Mouse (Mus musculus) gastrocnemius, postnatal 36 days (tissue): Measurements from ENCODE around the gene Acyp2. TPM values are rescaled to one million over a fixed set of nuclear protein-coding genes. Genes with fewer than 3 reads are reported as not detected.
A peak's percentile ranks its signal among the peaks of the same experiment; 100 is the strongest.

Experiments used
- DNase-seq, 2 experiments: peaks; one replicate each; pipeline ENCODE4 v3.0.0; 2022
- intact Hi-C: fragments of 180-260 bp; cut with DNase I; formaldehyde crosslinking; loops from one replicate; pipeline ENCODE4 v1.15.1; 2025
- total RNA-seq, 2 experiments: library from RNA; stranded (reverse); gene quantifications; 2 replicates each; pipeline ENCODE4 v1.2.3; 2021

The Acyp2 gene
- total RNA-seq, 2 experiments from 2014 or later: 109 to 127 TPM

DNA sequence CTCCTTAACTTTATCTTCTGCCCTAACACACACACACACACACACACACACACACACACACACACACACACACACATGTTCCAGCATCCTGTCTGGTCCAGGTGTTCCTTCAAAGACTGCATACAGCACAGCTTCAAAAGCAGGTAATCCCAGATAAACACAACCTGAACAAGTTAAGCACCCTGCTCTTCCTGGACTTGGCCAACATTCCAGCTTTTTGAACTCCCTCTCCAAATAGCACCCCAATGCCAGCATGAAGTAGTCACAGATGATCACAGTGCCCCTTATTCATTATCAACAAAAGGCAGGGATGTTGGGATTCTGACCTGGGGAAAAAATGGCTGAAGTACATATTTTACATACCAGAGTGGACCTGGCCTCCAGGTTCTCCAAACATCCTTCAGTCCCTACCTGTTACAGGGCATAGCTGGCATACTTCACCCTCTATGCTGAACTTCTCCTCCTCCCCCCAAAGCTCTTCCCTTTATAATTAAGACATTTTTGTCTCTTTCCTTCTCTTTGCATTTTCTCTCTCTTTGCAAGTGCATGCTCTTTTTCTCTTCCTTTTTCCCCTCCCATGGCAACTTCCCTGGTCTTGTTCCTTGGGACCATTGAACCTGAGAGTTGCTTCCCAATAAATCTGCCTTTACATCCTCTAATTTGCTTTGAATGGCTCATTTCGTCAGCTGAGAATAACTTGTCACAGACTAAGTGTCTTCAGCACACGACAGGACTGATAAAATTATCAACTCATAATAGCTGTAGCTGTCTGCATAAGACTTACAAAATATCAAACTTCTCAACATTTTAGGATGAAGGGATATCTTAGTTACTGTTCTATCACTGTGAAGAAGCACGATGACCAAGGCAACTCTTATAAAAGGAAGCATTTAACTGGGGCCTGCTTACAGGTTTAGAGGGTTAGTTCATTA is 41.5 kb downstream of the Acyp2 start:
- intact Hi-C loops: no loop called here
- no peak for DNase-seq

DNA sequence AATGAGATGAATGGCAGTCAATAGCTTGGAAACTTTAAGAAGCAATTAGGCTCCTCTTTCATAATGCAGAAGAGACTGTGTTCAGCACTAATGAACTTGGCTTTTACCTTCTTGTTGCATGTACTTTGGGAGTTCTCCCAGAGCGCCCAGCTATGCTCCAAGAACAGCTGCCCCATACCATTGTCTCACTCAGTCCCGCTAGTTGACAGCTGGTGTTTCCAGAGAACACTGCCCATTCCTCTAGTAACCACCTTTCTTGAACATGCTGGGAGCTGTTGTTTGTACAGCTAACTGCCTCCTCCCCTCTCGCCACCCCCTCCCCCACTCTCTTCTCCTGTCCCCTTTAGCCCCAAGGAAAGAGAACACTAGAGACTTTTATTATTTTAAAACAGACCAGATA is 52.1 kb downstream of the Acyp2 start:
- no peak for DNase-seq
- intact Hi-C loops: no loop called here

DNA sequence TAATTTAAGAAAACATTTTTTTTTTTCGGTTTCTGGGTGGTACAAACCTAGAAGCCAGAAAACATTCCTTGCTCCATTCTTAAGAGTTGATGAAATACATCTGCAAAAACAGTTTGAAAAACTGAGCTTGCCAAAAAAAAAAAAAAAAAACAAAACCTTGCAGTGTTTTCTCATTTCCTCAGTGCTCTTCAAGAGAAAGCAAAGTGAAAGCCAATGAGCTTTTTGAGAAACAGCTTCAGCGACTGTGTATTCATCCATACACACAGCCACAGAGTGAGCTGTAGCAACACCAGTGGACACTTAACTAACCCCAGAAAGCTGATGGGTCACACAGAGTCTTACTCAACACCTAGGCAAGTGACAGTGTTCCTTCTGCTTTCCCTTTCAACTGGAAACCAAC is 69.4 kb downstream of the Acyp2 start:
- intact Hi-C loops: no loop called here
- no peak for DNase-seq

DNA sequence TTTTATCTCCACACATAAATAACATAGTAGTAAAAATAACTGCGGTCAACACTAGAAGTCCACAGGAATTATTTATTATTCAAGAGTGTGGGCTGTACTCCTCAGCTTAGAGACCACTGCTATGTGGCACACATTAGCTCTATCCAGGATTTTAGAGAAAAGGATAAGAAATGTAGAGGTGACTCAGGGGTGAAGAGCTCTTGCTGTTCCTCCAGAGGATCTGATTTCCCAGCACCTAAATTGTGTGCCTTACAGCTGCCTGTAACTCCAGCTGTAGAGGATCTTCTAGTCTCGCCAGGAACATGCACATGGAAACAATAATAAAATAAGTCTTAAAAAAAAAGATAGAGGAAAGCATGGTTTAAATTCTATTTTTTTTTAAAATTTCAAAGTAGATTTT is 70.5 kb downstream of the Acyp2 start:
- intact Hi-C loops: no loop called here
- no peak for DNase-seq

DNA sequence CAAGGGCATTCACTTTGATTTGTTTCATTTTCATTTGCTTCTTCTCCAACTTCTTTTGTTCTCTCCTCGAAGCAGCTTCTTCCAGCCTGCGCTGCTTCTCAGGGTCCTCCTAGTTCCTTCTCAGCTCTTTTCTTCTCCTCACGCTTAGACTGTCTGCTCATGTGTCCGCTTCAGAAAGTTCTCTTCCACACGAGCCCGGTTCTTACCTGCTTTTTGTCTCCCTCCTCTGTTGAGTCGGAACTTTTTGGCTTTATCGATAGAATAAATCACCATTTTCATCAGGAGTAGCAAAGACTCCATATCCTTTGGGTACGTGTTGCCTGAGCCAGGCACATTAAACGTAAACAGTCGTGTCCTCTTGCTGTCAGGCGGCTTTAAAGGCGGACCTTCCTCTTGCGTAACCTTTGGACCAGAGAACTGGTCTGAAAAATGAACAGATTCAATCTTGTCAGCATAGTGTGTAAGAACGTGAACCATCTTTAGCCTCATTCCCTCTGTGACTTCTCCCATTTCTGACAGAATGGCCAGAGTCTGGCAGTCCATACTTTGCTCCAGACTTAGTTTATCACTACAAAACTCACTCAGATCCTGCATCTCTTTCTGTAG is 76.5 kb downstream of the Acyp2 start:
- no peak for DNase-seq
- intact Hi-C loops: no loop called here

DNA sequence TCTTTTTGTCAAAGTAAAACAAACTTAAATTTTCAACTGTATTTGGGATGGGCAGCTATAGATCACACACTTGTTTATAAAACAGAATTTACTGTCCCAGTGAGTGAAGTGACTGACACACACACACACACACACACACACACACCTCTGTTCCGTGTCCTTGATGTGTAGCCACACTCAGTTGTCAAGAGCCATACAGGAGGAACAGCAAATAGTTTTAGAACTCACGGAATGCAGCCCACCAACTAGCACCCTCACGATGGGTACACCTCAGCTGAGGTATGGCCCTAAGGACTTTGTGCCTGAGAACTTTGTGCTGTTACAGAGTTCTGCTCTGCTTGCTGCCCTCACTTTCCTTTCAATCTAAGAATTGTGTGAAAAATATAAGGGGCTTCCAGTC is 78.8 kb downstream of the Acyp2 start:
- intact Hi-C loops: no loop called here

DNA sequence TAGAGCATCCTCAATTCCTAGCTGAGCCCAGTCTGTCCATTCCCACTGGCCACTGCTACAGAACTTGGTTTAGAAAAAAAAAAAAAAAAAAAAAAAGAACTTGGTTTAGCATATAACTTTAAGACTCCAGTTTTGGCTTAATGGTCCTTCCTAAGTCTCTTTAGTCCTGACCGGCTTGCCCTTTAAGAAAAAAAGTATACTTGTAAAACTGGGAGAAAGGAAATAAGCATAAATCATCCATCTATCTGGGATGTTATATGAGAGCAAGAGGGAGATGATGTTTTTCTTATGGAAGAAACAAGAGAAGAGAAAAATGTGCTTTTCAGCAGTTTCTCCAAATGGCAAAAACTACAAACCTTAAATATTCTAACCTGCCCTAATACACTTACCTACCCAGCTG is 89.2 kb downstream of the Acyp2 start:
- intact Hi-C loops: no loop called here

More for the DNA sequence above, 78.8 kb downstream of the Acyp2 start:
- no peak for DNase-seq

DNA sequence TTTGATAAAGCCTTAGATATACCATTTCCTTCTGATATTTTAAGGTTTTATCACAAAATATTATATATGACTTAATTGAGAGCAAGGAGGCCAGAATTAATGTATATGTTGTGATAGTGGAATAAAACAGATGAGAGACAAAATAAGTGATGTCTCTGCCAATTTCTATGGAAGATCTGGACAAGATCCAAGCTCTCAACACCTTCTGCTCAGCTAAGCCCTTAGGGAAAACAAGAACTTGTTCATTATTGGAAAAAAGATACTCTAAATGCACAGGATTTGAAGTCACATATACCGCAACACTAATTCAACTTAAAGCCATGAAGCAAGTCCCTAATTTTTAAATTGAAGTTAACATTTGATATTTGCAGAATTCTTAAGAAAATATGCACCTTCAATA is 96.0 kb downstream of the Acyp2 start:
- intact Hi-C loops: no loop called here
- no peak for DNase-seq

More for the DNA sequence above, 89.2 kb downstream of the Acyp2 start:
- no peak for DNase-seq

DNA sequence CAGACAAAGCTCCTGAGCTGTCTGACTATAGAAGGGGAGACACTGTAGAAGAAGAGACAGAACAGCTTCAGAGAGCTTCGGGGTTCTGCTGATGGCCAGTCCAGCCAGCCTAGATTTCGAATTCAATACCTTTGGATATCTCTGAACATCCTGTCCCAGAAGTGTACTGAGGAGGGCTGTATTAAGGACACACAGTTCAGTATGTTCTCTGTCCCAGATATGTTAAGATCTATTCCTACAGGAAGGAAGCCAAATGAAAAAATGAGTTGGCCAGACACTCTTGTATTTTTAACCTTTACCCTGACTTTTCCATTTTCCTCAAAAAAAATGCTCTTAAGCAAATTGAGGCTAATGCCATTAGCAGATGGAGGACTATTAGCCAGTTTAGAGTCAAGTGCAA is 132.3 kb downstream of the Acyp2 start:
- peak in 1 of 2 experiments; percentile 7 for DNase-seq
- intact Hi-C loops: no loop called here

DNA sequence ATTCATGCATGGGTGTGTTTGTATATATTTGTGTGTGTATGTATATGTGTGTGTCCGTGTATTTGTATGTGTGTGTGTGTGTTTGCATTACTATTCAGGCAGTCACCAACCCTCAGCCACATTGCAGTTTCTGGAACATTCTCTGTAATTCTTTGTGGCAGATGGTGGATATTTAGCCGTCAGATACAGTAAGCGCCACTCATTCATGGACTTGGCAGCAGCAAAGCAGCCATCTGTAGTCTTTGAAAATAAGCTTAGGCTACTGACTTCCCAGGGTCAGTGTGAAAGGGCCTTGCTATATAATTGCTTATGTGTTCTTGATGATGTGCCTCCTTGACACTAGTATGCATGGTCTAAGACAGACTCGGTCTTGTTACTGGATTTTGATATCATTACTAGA is 141.2 kb downstream of the Acyp2 start:
- DNase-seq: no peak
- intact Hi-C loops: no loop called here

DNA sequence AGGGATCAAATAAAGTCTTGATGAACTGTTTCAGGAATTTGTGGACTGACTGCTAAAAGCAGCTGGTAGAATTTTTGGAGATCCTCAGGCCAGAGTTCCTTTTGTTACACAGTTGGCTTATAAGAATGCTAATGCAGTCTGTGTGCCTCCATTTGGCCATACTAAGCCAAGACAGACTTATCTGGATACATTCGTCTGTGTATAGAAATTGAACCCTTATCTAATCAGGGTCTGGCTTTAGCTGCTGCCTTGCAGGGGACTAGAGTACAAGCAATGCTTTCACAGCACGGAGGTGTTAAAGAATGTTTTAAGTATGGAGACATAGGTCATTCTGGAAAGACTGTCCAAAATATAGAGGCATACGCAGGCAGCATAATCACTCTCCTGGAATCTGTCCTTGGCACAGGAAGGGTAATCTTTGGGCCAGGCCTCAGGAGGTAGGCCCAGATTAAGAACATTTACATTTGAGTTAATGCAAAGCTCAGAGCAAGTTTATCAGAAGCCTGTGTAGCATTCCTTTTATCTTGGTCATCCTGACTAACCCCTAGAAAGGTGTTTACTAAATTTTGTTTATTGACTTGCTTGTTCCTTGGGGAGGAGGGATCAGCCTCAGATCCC is 150.5 kb downstream of the Acyp2 start:
- intact Hi-C loops: no loop called here
- DNase-seq: no peak

DNA sequence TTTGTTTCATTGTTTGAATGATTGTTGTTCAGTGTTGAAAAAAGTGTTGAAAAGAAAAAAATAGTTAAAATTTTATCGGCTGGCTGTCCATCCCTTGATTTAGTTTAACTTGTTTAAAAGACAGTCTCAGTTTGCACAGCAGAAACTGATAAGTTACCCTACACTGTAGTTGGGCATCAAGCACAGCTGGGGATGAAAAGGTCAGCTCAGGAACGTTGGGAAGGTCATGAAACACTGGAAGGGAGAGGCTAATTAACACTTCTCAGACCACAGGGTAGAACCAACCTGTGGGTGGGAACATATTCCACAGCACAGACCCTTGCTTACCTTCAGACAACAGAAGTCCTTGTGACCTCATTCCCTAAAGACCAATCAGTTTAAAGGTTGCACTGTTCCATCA is 152.2 kb downstream of the Acyp2 start:
- intact Hi-C loops: no loop called here
- no peak for DNase-seq

DNA sequence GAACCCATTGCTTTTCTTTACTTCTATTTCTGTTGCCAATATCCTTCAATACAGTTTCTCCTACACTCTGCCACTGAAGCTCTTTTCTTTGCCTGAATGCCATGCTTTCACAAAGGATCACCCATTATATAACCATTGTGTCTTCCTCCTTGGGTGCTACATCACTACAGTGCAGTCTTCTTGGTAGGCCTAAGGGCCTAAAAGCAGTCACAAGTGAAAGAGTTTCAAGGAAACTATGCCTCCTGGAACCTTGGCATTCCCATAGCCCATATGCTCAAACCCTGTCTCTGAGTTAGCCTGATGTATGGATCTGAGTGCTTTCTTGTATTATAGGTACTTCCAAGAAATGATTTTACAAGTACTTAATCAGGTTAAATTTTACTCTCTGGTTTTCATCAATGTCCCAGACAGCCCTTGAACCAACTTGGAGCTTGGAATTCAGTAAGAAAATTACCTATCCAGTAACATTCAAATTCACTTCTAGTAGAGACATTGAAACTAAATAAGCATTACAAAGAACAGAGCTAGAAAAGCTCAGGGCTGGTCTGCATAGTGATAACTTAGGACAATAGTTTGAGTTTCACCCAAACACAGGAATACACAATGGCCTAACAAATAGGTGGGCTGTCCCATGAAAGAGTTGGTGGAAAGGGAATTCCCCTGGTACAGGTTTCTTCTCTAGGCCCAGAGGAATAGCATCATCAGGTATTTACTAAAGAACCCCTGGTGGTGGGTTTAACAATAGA is 157.7 kb downstream of the Acyp2 start:
- intact Hi-C loops: no loop called here
- DNase-seq: no peak

DNA sequence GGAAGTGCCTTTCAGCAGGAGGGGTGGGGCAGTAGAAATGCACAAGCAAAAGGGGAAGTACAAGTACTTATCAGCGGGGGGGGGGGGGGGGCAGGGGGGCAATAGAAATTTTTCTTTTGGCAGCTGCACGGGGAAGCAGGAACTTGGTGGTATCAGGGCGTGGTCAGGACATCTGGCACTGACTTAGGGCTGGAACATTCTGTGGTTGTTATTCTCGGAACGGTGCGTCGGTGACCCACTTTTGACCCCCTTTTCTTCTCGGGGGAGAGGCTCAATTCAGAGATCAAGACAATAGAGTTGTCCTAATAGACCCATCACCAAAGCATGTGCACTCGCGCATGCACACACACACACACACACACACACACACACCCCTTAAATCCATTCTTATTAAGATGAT is 161.2 kb downstream of the Acyp2 start:
- DNase-seq: no peak
- intact Hi-C loops: no loop called here

DNA sequence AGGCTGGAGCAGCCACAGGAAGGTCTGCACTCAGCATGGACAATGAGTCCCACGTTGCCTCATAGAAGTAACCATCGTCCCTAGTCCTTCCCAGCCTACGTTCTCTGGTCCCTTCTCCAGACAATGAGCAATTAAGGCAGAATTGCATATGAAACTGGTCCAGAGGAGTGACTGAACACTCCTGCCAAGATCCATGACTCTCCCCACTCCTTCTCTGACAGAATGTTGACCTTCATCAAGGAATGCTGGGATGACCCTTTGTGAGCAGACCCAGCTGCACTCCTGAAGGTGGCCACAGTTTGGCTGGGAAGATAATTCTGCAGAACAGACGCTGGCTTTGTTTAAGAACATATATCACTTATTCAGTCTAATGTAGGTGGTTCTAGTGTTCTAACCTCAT is 166.1 kb downstream of the Acyp2 start:
- intact Hi-C loops: no loop called here
- no peak for DNase-seq

DNA sequence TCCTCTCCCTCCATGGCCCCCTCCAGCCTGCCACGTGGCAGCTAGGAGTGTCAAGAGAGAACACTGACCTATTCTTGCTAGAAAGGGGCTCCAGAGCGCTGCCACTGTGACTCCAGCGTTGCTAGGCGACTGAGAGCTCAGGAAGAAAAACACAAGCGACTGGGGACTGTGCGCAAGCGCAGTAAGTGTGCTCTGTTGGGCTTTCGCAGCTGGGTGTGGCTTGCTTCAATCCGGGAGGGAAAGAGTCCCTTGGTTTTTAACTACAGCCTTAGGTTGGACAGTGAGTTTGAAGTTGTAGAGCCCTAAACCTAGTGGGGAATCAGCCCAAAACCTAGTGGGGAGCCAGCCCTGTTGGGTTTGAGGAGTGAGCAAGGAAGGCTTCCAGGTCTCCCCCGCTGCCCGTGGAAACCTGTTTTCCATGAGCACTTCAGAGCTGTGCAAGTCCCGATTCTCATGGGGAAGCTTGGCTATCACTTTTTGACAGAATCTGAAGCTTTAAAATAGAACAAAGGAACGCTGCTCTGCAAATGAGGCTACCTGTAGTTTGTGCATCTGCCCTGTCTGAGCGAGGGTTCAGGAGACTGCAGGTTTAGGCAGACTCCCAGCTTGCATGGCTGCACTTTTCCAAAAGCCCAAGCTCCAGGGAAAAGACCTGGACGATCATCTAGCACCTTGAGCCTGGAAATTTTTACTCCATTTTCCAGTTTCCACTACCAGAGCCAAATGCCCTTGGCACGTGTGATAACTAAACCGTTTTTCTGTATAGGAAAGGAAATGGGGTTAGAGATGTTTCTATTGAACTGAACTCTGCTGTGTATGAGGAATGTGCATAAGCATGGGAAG is 177.4 kb downstream of the Acyp2 start, which contains the start of gene 4930505A04Rik:
4930505A04Rik (minus strand) TSS at position 77 of the 843 bp plus-strand sequence.
- intact Hi-C loops: loop anchor here (10.0 kb wide), 1 partner anchor 183 kb away; no protein-coding TSS in a partner anchor
- DNase-seq: peak; percentile 68 to 80

DNA sequence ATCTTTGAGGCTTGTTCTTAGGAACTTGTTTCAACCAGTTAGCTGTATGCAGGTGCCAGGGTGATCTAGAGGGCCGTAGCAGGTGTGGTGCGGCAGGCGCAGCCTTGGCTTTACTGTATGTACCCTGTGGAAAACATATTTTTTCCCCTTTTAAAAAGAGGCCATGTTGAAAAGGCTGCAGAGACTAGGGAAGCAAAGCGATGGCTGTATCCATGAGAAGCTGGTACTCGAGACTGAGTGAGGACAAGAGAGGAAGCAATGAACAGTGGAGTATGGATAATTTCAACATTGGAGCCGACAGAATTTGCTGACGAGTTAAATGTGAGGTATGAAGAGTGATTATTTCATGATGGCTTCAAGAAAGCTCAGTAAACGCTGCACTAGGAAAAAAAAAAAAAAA is 178.2 kb downstream of the Acyp2 start:
- intact Hi-C loops: loop anchor here (10.0 kb wide), 1 partner anchor 184 kb away; no protein-coding TSS in a partner anchor
- DNase-seq: no peak
